Mouse (Mus musculus): ENCODE data around the gene Afap1. TPM values are rescaled to one million over a fixed set of nuclear protein-coding genes. Genes with fewer than 3 reads are reported as not detected.

Afap1 gene
- total and polyA plus RNA-seq, 3 experiments: 0.03 to 0.04 TPM; not detected in 1

- no peaks in the 10 kb centered on the region for H3K79me2 ChIP-seq (ENCODE audit: control insufficient read depth, insufficient read depth, low read length, poor library complexity)
- TF ChIP-seq BHLHE40 (IDR thresholded peaks at IDR 0.05; ENCODE audit: borderline replicate concordance, low read depth, low read length): no peak
- no peak for TF ChIP-seq MAFK (IDR thresholded peaks at IDR 0.05; ENCODE audit: borderline replicate concordance, low read depth, low read length)
- no peak for TF ChIP-seq SIN3A (IDR thresholded peaks at IDR 0.05; ENCODE audit: low read length)
- no peak for TF ChIP-seq USF2 (IDR thresholded peaks at IDR 0.05; ENCODE audit: borderline replicate concordance in 1 of 2, insufficient read depth in 1 of 2, low read depth in 1 of 2, low read length in 2 of 2)
- no peak for TF ChIP-seq SMC3 (IDR thresholded peaks at IDR 0.05; ENCODE audit: low read depth, low read length)
- TF ChIP-seq ZC3H11A (IDR thresholded peaks at IDR 0.05; ENCODE audit: low read depth, low read length): no peak
- H3K27me3 ChIP-seq (ENCODE audit: control insufficient read depth in 1 of 2, insufficient read depth in 2 of 2, low read length in 2 of 2): no peaks in the 10 kb centered on the region
- H3K27ac ChIP-seq (ENCODE audit: control insufficient read depth, low read depth, low read length): no peak overlapping the region
- no peaks in the 10 kb centered on the region for H3K9me3 ChIP-seq (replicated peaks; ENCODE audit: insufficient read depth, low read length)
- no peak overlapping the region for H3K9ac ChIP-seq (ENCODE audit: control insufficient read depth, low read depth, low read length, poor library complexity, severe bottlenecking)
- H3K4me3 ChIP-seq (ENCODE audit: control insufficient read depth in 1 of 2, insufficient read depth in 1 of 2, low read depth in 2 of 2, low read length in 2 of 2): no peak overlapping the region
- DNase-seq (ENCODE audit: low read depth, low spot score): no peak
- H3K4me1 ChIP-seq (ENCODE audit: control insufficient read depth in 1 of 2, insufficient read depth in 2 of 2, low read length in 2 of 2): no peaks in the 10 kb centered on the region
- no peaks in the 10 kb centered on the region for H3K36me3 ChIP-seq (ENCODE audit: control insufficient read depth in 1 of 2, insufficient read depth in 2 of 2, low read length in 2 of 2)
Observed at GRCm38 (mm10) chr5:35892363-35892762, 756 bp upstream of the Afap1 start.

GRCm38 (mm10) chr5:35893805-35894260 lies 714 bp downstream of the Afap1 start:
- Histone ChIP-seq H3K79me2 (ENCODE audit: control insufficient read depth, insufficient read depth, low read length, poor library complexity) (no peaks in the 10 kb centered on the region), H3K9me3 (replicated peaks; ENCODE audit: insufficient read depth, low read length) (no peaks in the 10 kb centered on the region), H3K4me1 (ENCODE audit: control insufficient read depth in 1 of 2, insufficient read depth in 2 of 2, low read length in 2 of 2) (no peaks in the 10 kb centered on the region), H3K4me3 (ENCODE audit: control insufficient read depth in 1 of 2, insufficient read depth in 1 of 2, low read depth in 2 of 2, low read length in 2 of 2) (no peak overlapping the region), H3K27ac (ENCODE audit: control insufficient read depth, low read depth, low read length) (no peak overlapping the region), H3K9ac (ENCODE audit: control insufficient read depth, low read depth, low read length, poor library complexity, severe bottlenecking) (no peak overlapping the region), H3K36me3 (ENCODE audit: control insufficient read depth in 1 of 2, insufficient read depth in 2 of 2, low read length in 2 of 2) (no peaks in the 10 kb centered on the region), H3K27me3 (ENCODE audit: control insufficient read depth in 1 of 2, insufficient read depth in 2 of 2, low read length in 2 of 2) (no peaks in the 10 kb centered on the region)
- DNase-seq (ENCODE audit: low read depth, low spot score): no peak
- TF ChIP-seq EP300 (IDR thresholded peaks at IDR 0.05; ENCODE audit: low read depth in 1 of 2, low read length in 2 of 2): no peak
- TF ChIP-seq JUND (IDR thresholded peaks at IDR 0.05; ENCODE audit: low read depth, low read length): no peak
- no peak for TF ChIP-seq CHD1 (IDR thresholded peaks at IDR 0.05; ENCODE audit: low read depth, low read length)
- TF ChIP-seq ELF1 (IDR thresholded peaks at IDR 0.05; ENCODE audit: low read depth, low read length): no peak
- TF ChIP-seq RAD21 (IDR thresholded peaks at IDR 0.05; ENCODE audit: low read depth, low read length): no peak
- no peak for TF ChIP-seq ZNF384 (IDR thresholded peaks at IDR 0.05; ENCODE audit: low read depth, low read length)
- no peak for TF ChIP-seq ZKSCAN1 (IDR thresholded peaks at IDR 0.05; ENCODE audit: low read depth, low read length)
- TF ChIP-seq SMC3 (IDR thresholded peaks at IDR 0.05; ENCODE audit: low read depth, low read length): no peak
- TF ChIP-seq MXI1 (IDR thresholded peaks at IDR 0.05; ENCODE audit: low read depth, low read length): no peak
- no peak for TF ChIP-seq UBTF (IDR thresholded peaks at IDR 0.05; ENCODE audit: borderline replicate concordance, insufficient read depth, low read depth, low read length)
- no peak for TF ChIP-seq KAT2A (conservative IDR thresholded peaks at IDR 0.05; ENCODE audit: low read depth, low read length)
